Mouse (Mus musculus) MEL (cell line): Measurements from ENCODE around the gene Esyt1.

Experiments
- CHD2 ChIP-seq: IDR thresholded peaks from 2 replicates; pipeline ENCODE4 v1.6.1; 2011; ENCODE audit warnings: low read length, improper control_type of control experiment
- CTCF ChIP-seq, 3 experiments: IDR thresholded peaks in 2 of 3; conservative IDR thresholded peaks in 1 of 3; 2 replicates each; pipeline ENCODE4 v1.5.1; 2011 to 2012; ENCODE audit warnings: low read length in 3 of 3, low read depth in 2 of 3, mild to moderate bottlenecking in 2 of 3, improper control_type of control experiment in 1 of 3, inconsistent platforms in 1 of 3, mixed read lengths in 1 of 3, moderate library complexity in 1 of 3; ENCODE audit not compliant: control insufficient read depth in 1 of 3, insufficient read depth in 1 of 3, poor library complexity in 1 of 3, severe bottlenecking in 1 of 3
- EP300 ChIP-seq, 2 experiments: IDR thresholded peaks; 2 replicates each; pipeline ENCODE4 v1.6.1; 2011; ENCODE audit warnings: improper control_type of control experiment in 2 of 2, low read length in 2 of 2, low read depth in 1 of 2, mild to moderate bottlenecking in 1 of 2
- GATA1 ChIP-seq: IDR thresholded peaks from 2 replicates; pipeline ENCODE4 v1.6.1; 2011; ENCODE audit warnings: low read depth, low read length, improper control_type of control experiment
- MAX ChIP-seq: IDR thresholded peaks from 2 replicates; pipeline ENCODE4 v1.6.1; 2011; ENCODE audit warnings: low read length, improper control_type of control experiment
- MYC ChIP-seq: IDR thresholded peaks from 2 replicates; pipeline ENCODE4 v1.6.1; 2011; ENCODE audit warnings: low read depth, mild to moderate bottlenecking, low read length, improper control_type of control experiment, moderate library complexity
- POLR2AphosphoS2 ChIP-seq: IDR thresholded peaks from 2 replicates; pipeline ENCODE4 v1.6.1; 2011; ENCODE audit warnings: low read length, improper control_type of control experiment
- ZKSCAN1 ChIP-seq: IDR thresholded peaks from 2 replicates; pipeline ENCODE4 v1.6.1; 2012; ENCODE audit warnings: low read depth, mild to moderate bottlenecking, inconsistent platforms, low read length, improper control_type of control experiment, moderate library complexity
- ZNF384 ChIP-seq: IDR thresholded peaks from 2 replicates; pipeline ENCODE4 v1.6.1; 2012; ENCODE audit warnings: low read depth, mild to moderate bottlenecking, inconsistent platforms, low read length, improper control_type of control experiment

- TF ChIP-seq CTCF (IDR thresholded peaks at IDR 0.05 in 2 of 3, conservative IDR thresholded peaks at IDR 0.05 in 1 of 3; ENCODE audit: control insufficient read depth in 1 of 3, insufficient read depth in 1 of 3, low read depth in 2 of 3, low read length in 3 of 3, poor library complexity in 1 of 3, severe bottlenecking in 1 of 3) (no peak), CHD2 (no peak), ZKSCAN1 (peak; percentile 73; the same call in 1 of the 2 replicates), EP300 (IDR thresholded peaks at IDR 0.05; ENCODE audit: low read depth in 1 of 2, low read length in 2 of 2) (peak in 1 of 2 experiments; percentile 13; a peak in 1 of 4 replicates), MYC (peak; percentile 96), MAX (0 out of 2 replicates have a peak, but pooled peaks have one; percentile 39), ZNF384 (peak; percentile 100), POLR2AphosphoS2 (peak; percentile 100), GATA1 (peak; percentile 64; the same call in 1 of the 2 replicates)
Observed at GRCm38 (mm10) chr10:128548947-128549681, 23.4 kb upstream of the Esyt1 start, which contains the start of gene Rpl41.
